Comparison of ENCODE assay signal across 29 mouse cellular contexts in genomic region chr8:48410916-48411315, GRCm38 (mm10).
"Had no signal": no experiment of that assay in that cellular context is flagged by ENCODE, and none has a peak within 500 bp of the region (broad histone marks: within the 10 kb centered on the region; RNA-seq: fewer than 3 reads in every experiment).

No protein-coding gene starts in this region.

- DNase-seq: heart, postnatal 10 days; heart, postnatal 14 days; heart, postnatal 36 days; heart, postnatal 4 days; kidney, adult 11 months; kidney, adult 18-20 months; kidney, adult 2 months; kidney, adult 8-10 months; kidney, adult 9 months; kidney, postnatal 10 days; kidney, postnatal 14 days; kidney, postnatal 25 days; kidney, postnatal 36 days; kidney, postnatal 4 days; layer of hippocampus, adult 9-11 months had no signal

- H3K27ac ChIP-seq: heart, embryonic 10.5 days; heart, embryonic 13.5 days; heart, embryonic 15.5 days; hindbrain, embryonic 10.5 days; hindbrain, embryonic 12.5 days; hindbrain, embryonic 13.5 days; hindbrain, embryonic 14.5 days; hindbrain, embryonic 15.5 days; hindbrain, postnatal 0 days; intestine, embryonic 15.5 days; kidney, embryonic 15.5 days; kidney, postnatal 0 days; layer of hippocampus, adult 2 months had no signal

- H3K4me3 ChIP-seq: heart, embryonic 10.5 days; heart, embryonic 12.5 days; heart, embryonic 13.5 days; heart, embryonic 15.5 days; hindbrain, embryonic 10.5 days; hindbrain, embryonic 12.5 days; hindbrain, embryonic 13.5 days; hindbrain, embryonic 15.5 days; intestine, embryonic 15.5 days; kidney, embryonic 15.5 days; layer of hippocampus, adult 2 months had no signal

- H3K27me3 ChIP-seq: heart, embryonic 12.5 days; heart, embryonic 13.5 days; heart, embryonic 15.5 days; hindbrain, embryonic 12.5 days; hindbrain, embryonic 13.5 days; hindbrain, embryonic 15.5 days; intestine, embryonic 15.5 days; kidney, embryonic 15.5 days had no signal

- H3K4me1 ChIP-seq: hindbrain, embryonic 12.5 days; hindbrain, embryonic 15.5 days; intestine, embryonic 15.5 days; kidney, embryonic 15.5 days had no signal

- H3K36me3 ChIP-seq: heart, embryonic 15.5 days; intestine, embryonic 15.5 days had no signal
